Mouse (Mus musculus) lung, postnatal 10 days (tissue): ENCODE results near the gene Uso1.

Source experiments
- DNase-seq: peaks from one replicate; pipeline ENCODE4 v3.0.0; 2021

The Uso1 gene

GRCm38 (mm10) chr5:92244900-92245299, 107.2 kb downstream of the Uso1 start:
- no peak for DNase-seq

- no peak for DNase-seq
These were observed 107.7 kb downstream of the Uso1 start for GRCm38 (mm10) chr5:92245483-92245882.

- DNase-seq = no peak
These were observed 110.9 kb downstream of the Uso1 start for GRCm38 (mm10) chr5:92248614-92249013.

GRCm38 (mm10) chr5:92252031-92252430, 114.3 kb downstream of the Uso1 start:
- no peak for DNase-seq
